Mouse (Mus musculus) CH12.LX (cell line): ENCODE measurements around the gene Rngtt. TPM values are rescaled to one million over a fixed set of nuclear protein-coding genes. Genes with fewer than 3 reads are reported as not detected.
A peak's percentile ranks its signal among the peaks of the same experiment; 100 is the strongest.

Source experiments
- DNase-seq: peaks from one replicate; pipeline ENCODE4 v3.0.0-alpha.2; 2013; ENCODE audit errors: extremely low read depth
- H3K27ac ChIP-seq: 2 replicates; pipeline ENCODE4 v1.5.1; 2012; ENCODE audit warnings: low read depth, mild to moderate bottlenecking, control low read depth, moderate library complexity; ENCODE audit not compliant: insufficient read depth
- H3K27me3 ChIP-seq: replicated peaks from 2 replicates; pipeline ENCODE3; 2012; ENCODE audit warnings: inconsistent platforms
- H3K36me3 ChIP-seq, 2 experiments: replicated peaks in 1 of 2; 2 replicates each; pipeline versions ENCODE3 to v1.6.1; 2012; ENCODE audit warnings: inconsistent platforms in 1 of 2, low read length in 1 of 2, mild to moderate bottlenecking in 1 of 2, mixed read lengths in 1 of 2, moderate library complexity in 1 of 2; ENCODE audit not compliant: control insufficient read depth in 1 of 2, insufficient read depth in 1 of 2
- H3K4me1 ChIP-seq, 2 experiments: 2 replicates each; pipeline ENCODE4 v1.6.1; 2012; ENCODE audit warnings: inconsistent platforms in 1 of 2, moderate library complexity in 1 of 2; ENCODE audit not compliant: insufficient read depth in 2 of 2, control insufficient read depth in 1 of 2
- H3K4me2 ChIP-seq: 2 replicates; pipeline ENCODE4 v1.6.1; 2012; ENCODE audit warnings: low read depth, mild to moderate bottlenecking, control low read depth; ENCODE audit not compliant: poor library complexity, insufficient read depth, severe bottlenecking
- H3K4me3 ChIP-seq, 3 experiments: fragments of 150-350 bp in 1 of 3; sonication (generic) in 1 of 3; replicated peaks in 1 of 3; 2 replicates each; pipeline versions ENCODE3 to v1.5.1; 2011 to 2012; ENCODE audit warnings: low read depth in 2 of 3, low read length in 2 of 3, mild to moderate bottlenecking in 2 of 3, moderate library complexity in 2 of 3, control low read depth in 1 of 3, improper control_type of control experiment in 1 of 3, inconsistent platforms in 1 of 3, mixed read lengths in 1 of 3; ENCODE audit not compliant: poor library complexity in 1 of 3
- H3K79me2 ChIP-seq: replicated peaks from 2 replicates; pipeline ENCODE4 v1.6.1; 2012; ENCODE audit warnings: mild to moderate bottlenecking, moderate library complexity; ENCODE audit not compliant: control insufficient read depth, poor library complexity, insufficient read depth, severe bottlenecking; ENCODE audit errors: extremely low read depth
- H3K9ac ChIP-seq: 2 replicates; pipeline ENCODE4 v1.6.1; 2012; ENCODE audit warnings: low read depth, mild to moderate bottlenecking, control low read depth, moderate library complexity; ENCODE audit not compliant: insufficient read depth
- H3K9me3 ChIP-seq: replicated peaks from 2 replicates; pipeline ENCODE3; 2012; ENCODE audit warnings: low read length, inconsistent platforms, mixed read lengths
- BHLHE40 ChIP-seq: IDR thresholded peaks from 2 replicates; pipeline ENCODE4 v1.6.1; 2011; ENCODE audit warnings: mild to moderate bottlenecking, low read depth, low read length, improper control_type of control experiment
- CHD2 ChIP-seq: IDR thresholded peaks from 2 replicates; pipeline ENCODE4 v1.6.1; 2011; ENCODE audit warnings: low read length, improper control_type of control experiment
- ELF1 ChIP-seq: IDR thresholded peaks from 2 replicates; pipeline ENCODE4 v1.6.1; 2014; ENCODE audit warnings: low read depth, mild to moderate bottlenecking, inconsistent platforms, low read length, improper control_type of control experiment
- EP300 ChIP-seq: IDR thresholded peaks from 2 replicates; pipeline ENCODE4 v1.6.1; 2011; ENCODE audit warnings: low read length, improper control_type of control experiment
- GABPA ChIP-seq: IDR thresholded peaks from 2 replicates; pipeline ENCODE4 v1.6.1; 2012; ENCODE audit warnings: low read depth, low read length, improper control_type of control experiment, inconsistent platforms; ENCODE audit not compliant: insufficient replicate concordance
- MAFK ChIP-seq: IDR thresholded peaks from 2 replicates; pipeline ENCODE4 v1.6.1; 2011; ENCODE audit warnings: low read length, improper control_type of control experiment; ENCODE audit not compliant: insufficient replicate concordance
- MEF2A ChIP-seq: IDR thresholded peaks from 2 replicates; pipeline ENCODE4 v1.6.1; 2014; ENCODE audit warnings: low read depth, mild to moderate bottlenecking, inconsistent platforms, low read length, improper control_type of control experiment, borderline replicate concordance
- MXI1 ChIP-seq: IDR thresholded peaks from 2 replicates; pipeline ENCODE4 v1.6.1; 2011; ENCODE audit warnings: mild to moderate bottlenecking, low read depth, low read length, improper control_type of control experiment
- MYC ChIP-seq: IDR thresholded peaks from 2 replicates; pipeline ENCODE4 v1.6.1; 2011; ENCODE audit warnings: low read depth, mild to moderate bottlenecking, improper control_type of control experiment, low read length
- NRF1 ChIP-seq: IDR thresholded peaks from 2 replicates; pipeline ENCODE4 v1.6.1; 2014; ENCODE audit warnings: low read depth, mild to moderate bottlenecking, inconsistent platforms, low read length, improper control_type of control experiment, moderate library complexity
- PAX5 ChIP-seq: IDR thresholded peaks from 2 replicates; pipeline ENCODE4 v1.6.1; 2012; ENCODE audit warnings: low read length, inconsistent platforms, mixed read lengths
- POLR2A ChIP-seq: IDR thresholded peaks from 2 replicates; pipeline ENCODE4 v1.6.1; 2011; ENCODE audit warnings: low read depth, mild to moderate bottlenecking, improper control_type of control experiment, low read length
- RAD21 ChIP-seq: IDR thresholded peaks from 2 replicates; pipeline ENCODE4 v1.6.1; 2011; ENCODE audit warnings: low read depth, mild to moderate bottlenecking, low read length, improper control_type of control experiment, moderate library complexity
- RCOR1 ChIP-seq: conservative IDR thresholded peaks from 2 replicates; pipeline ENCODE4 v1.6.1; 2012; ENCODE audit warnings: low read depth, mild to moderate bottlenecking, inconsistent platforms, low read length, improper control_type of control experiment
- TCF12 ChIP-seq: IDR thresholded peaks from 2 replicates; pipeline ENCODE4 v1.6.1; 2014; ENCODE audit warnings: low read depth, mild to moderate bottlenecking, inconsistent platforms, low read length, improper control_type of control experiment
- USF1 ChIP-seq: IDR thresholded peaks from 2 replicates; pipeline ENCODE4 v1.6.1; 2014; ENCODE audit warnings: low read depth, mild to moderate bottlenecking, inconsistent platforms, low read length, improper control_type of control experiment
- USF2 ChIP-seq: conservative IDR thresholded peaks from 2 replicates; pipeline ENCODE4 v1.6.1; 2011; ENCODE audit warnings: low read depth, low read length, improper control_type of control experiment
- ZC3H11A ChIP-seq: IDR thresholded peaks from 2 replicates; pipeline ENCODE4 v1.6.1; 2012; ENCODE audit warnings: low read depth, mild to moderate bottlenecking, inconsistent platforms, low read length, improper control_type of control experiment
- ZMIZ1 ChIP-seq: IDR thresholded peaks from 2 replicates; pipeline ENCODE4 v1.6.1; 2012; ENCODE audit warnings: low read depth, mild to moderate bottlenecking, inconsistent platforms, low read length, improper control_type of control experiment
- dilution Hi-C: fragments of 300-500 bp; cut with MboI; formaldehyde crosslinking; loops from 2 replicates; pipeline ENCODE4 v1.14.3; 2020; ENCODE audit warnings: low sequenced_read_pairs; ENCODE audit not compliant: extremely low pct_unique_long_range_greater_than_20kb, extremely low pct_ligation_motif_present
- in situ Hi-C: fragments of 300-500 bp; cut with MboI; formaldehyde crosslinking; loops from 3 replicates; pipeline ENCODE4 v1.14.3; 2019; ENCODE audit warnings: low sequenced_read_pairs, low pct_ligation_motif_present, low pct_unique_long_range_greater_than_20kb, mixed read lengths
- polyA plus RNA-seq: library from polyadenylated mRNA; unstranded; fragments of >175 nt; gene quantifications from 2 replicates; pipeline ENCODE4 v1.2.1, GENCODE M21; 2012; ENCODE audit warnings: low read depth; ENCODE audit not compliant: insufficient read length
- total RNA-seq, 2 experiments: library from RNA; depleted of rRNA; stranded (reverse); fragments of 300-350 nt in 1 of 2; fragments of >200 nt in 1 of 2; gene quantifications; 2 replicates each; pipeline ENCODE4 v1.2.3; 2012 to 2014

Gene Rngtt
- total and polyA plus RNA-seq, 3 experiments = 12.5 to 20.1 (median 16.9) TPM

GRCm38 (mm10) chr4:33546278-33546677 is 236.2 kb downstream of the Rngtt start:
- Histone ChIP-seq H3K27ac (no peak overlapping the region), H3K4me3 (no peak overlapping the region), H3K4me2 (no peak overlapping the region), H3K36me3 (no peaks in the 10 kb centered on the region), H3K9me3 (no peaks in the 10 kb centered on the region), H3K9ac (no peak overlapping the region), H3K4me1 (peaks cover 0 to 8% of the 10 kb centered on the region in 2 experiments; a peak in 1 of 4 replicates), H3K79me2 (no peaks in the 10 kb centered on the region), H3K27me3 (no peaks in the 10 kb centered on the region)
- no peak for DNase-seq
- dilution Hi-C loops (no loop called here), in situ Hi-C loops (no loop called here)
- no peak for TF ChIP-seq NRF1
- no peak for TF ChIP-seq USF1
- TF ChIP-seq CHD2 = no peak
- no peak for TF ChIP-seq GABPA
- no peak for TF ChIP-seq USF2
- no peak for TF ChIP-seq RCOR1
- TF ChIP-seq MEF2A = no peak
- no peak for TF ChIP-seq ELF1
- TF ChIP-seq EP300 = no peak
- TF ChIP-seq MYC = no peak
- no peak for TF ChIP-seq TCF12
- TF ChIP-seq ZC3H11A = no peak
- TF ChIP-seq MAFK = no peak
- no peak for TF ChIP-seq ZMIZ1
- TF ChIP-seq MXI1 = no peak

- in situ Hi-C loops (no loop called here), dilution Hi-C loops (no loop called here)
- no peak overlapping the region for H3K27ac ChIP-seq
- no peak overlapping the region for H3K4me2 ChIP-seq
- no peaks in the 10 kb centered on the region for H3K79me2 ChIP-seq
- H3K36me3 ChIP-seq = no peaks in the 10 kb centered on the region
- H3K9me3 ChIP-seq = no peaks in the 10 kb centered on the region
- H3K4me1 ChIP-seq = peaks cover 0 to 8% of the 10 kb centered on the region in 2 experiments; a peak in 1 of 4 replicates
- peak; percentile 13 for DNase-seq
- TF ChIP-seq PAX5 (no peak), RAD21 (no peak), CHD2 (no peak), POLR2A (0 out of 2 replicates have a peak, but pooled peaks have one; percentile 19), ELF1 (0 out of 2 replicates have a peak, but pooled peaks have one; percentile 26), USF1 (no peak), BHLHE40 (no peak), ZC3H11A (no peak)
- TF ChIP-seq, all 38 proteins: peak for 2
- Histone ChIP-seq H3K9ac (no peak overlapping the region), H3K27me3 (no peaks in the 10 kb centered on the region), H3K4me3 (no peak overlapping the region)
Measured at GRCm38 (mm10) chr4:33547315-33547929, 237.3 kb downstream of the Rngtt start.
